Mouse (Mus musculus) B cell, adult 2 months (primary cell): ENCODE data around the gene Armc10.
"Not testable (repeated sequence)": the region's sequence is repeated elsewhere in the genome, so short reads cannot be mapped to it uniquely, and the experiment has no call there.

ENCODE experiments used
- DNase-seq, 2 experiments: peaks; one replicate each; pipeline ENCODE4 v3.0.0; 2022

Armc10 gene

DNA sequence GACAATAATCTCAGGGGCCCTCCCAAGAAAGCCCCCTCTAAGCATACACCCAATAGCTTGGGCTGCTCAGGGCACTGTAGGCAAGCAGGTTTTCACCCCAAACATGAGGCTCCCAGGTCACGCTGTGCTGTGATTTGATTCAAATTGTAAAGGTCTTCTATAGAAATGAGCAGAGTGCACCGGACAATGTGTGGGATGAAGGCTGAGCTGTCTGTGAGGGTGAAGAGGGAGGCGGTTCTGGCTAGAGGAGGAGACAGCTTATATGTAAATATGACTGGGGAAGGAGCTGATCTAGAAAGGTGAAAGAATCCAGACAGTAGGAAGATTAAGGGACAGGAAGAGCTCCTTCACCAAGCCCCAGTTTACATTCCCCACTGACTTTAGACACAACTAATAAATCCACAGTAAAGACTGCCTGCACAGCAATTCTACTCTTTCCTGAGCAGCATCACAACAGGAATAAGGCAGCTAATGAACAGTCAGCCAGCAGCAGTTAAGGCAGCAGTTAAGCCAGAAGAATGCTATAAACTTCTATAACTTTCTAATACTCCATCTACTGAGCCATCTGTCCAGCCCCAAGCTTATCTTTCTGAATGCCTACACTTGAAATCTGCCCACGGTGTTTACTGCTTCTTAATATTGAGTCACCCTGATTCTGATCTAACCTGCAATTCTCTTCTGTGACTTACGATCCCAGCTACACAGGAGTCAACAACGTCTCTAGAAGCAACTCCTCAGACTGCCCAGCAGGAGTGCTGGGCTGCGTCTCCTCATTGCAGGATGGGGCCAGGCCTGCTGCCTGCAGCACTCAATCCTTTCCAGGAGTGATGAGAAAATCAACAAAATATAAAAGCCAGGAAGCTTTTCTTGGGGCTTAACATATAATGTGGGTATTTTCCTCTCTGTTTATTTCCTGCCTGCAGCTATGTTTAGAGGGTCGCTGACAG, 21.9 kb downstream of the Armc10 start:
- DNase-seq: no peak

DNA sequence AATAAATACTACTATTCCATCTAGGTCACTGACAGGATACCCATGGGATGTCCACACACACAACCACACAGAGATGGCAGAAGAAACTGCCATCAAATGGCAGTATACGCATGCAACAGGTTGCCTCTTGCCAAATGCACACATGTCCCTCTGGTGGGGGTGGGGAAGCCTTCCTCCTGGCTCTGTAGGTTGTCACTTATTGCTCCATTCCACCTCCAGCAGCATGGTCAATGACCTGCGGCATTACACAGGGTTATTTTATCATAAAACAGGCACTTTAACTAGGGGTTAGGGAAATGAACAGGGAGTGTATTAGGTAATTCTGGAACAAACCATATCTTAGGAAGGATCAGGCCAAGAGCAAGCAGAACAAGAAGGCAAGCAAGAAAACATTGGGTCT, 23.7 kb downstream of the Armc10 start:
- DNase-seq: no peak

- peak; percentile 26 to 41 for DNase-seq
Measured at GRCm38 (mm10) chr5:21672812-21673635, 27.4 kb downstream of the Armc10 start.

GRCm38 (mm10) chr5:21673742-21674141, 28.1 kb downstream of the Armc10 start:
- no peak for DNase-seq

DNA sequence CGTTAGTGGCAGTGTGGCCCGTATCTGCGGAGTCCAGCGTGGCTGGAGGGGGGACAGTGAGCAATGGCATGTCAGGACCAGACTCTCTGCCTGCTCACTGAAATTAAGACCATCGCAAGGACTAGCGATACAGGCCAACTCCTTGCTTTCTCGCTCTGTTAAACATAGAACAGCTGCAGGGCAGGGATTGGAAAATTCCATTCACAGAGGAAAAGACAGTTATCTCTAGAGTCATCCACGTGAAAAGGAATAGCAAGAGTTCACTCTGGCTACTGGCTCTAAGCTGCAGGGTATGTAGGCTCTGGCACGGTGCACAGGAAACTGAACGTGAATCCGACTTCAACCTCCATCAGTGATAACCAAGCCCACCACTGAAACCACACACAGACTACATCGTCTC, 29.4 kb downstream of the Armc10 start:
- DNase-seq: no peak

- DNase-seq: no peak
Measured at GRCm38 (mm10) chr5:21675494-21675893, 29.9 kb downstream of the Armc10 start.

- DNase-seq: no peak
Measured at GRCm38 (mm10) chr5:21677939-21678338, 32.3 kb downstream of the Armc10 start.

- no peak for DNase-seq
Measured at GRCm38 (mm10) chr5:21678363-21678762, 32.8 kb downstream of the Armc10 start.

GRCm38 (mm10) chr5:21680029-21680428, 34.4 kb downstream of the Armc10 start:
- DNase-seq: no peak

DNA sequence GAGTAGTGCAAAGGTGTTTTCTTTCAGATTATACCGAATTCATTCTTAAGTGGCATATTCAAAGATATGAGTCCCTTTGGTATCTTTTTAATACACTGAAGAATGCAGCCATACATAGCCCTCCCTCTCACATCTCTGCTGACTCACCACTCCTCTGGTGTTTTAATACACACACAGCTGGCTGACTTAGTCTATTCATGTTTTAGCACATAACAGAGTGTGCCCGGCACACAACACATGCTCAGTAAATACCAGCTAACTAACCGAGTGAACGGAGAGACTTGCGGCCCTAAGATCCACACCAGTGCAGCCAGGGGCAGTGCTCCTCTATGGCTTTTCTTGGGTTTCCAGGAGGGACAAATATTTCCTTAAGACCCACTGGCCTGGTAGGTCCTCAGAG, 35.3 kb downstream of the Armc10 start:
- no peak for DNase-seq

GRCm38 (mm10) chr5:21683811-21684210, 38.2 kb downstream of the Armc10 start:
- DNase-seq: no peak

DNA sequence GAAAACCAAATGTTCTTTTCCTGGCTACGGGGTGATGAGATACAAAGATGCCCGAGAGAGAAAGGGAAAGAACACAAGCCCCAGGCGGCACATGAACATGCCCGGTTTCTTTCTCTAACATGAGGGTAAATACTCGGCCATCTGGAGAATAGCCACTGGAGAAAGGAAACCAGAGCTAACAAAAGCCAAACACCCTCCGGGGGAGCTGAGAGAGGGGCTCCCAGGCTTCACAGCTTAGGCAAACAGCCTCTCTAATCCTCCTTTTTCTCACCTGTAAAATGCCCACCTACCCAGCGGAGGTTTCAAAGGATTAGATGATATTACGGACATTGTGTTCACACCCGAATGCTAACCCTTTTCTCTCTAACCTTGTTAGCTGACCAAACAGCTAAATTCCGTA, 39.4 kb downstream of the Armc10 start:
- no peak for DNase-seq

DNA sequence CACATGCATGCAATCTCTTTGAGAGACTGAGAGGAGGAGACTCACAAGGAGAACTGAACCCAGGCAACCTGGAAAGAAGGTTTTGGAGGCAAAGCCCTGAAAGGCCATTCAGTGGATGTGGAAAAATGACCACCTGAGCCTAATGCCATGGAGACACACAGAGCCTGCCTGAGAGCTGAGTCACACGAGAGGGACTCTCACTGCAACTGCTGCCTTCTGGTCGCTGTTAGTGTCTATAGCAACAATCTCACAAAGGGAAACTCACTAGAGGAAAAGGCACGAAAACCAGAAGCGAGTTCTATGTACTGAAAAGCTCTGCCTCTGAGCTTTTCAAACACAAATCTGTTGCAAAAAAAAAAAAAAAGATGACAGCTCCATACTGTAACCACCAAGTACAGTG, 41.4 kb downstream of the Armc10 start:
- DNase-seq: no peak

- DNase-seq: no peak
Measured at GRCm38 (mm10) chr5:21692230-21692629, 46.6 kb downstream of the Armc10 start.

DNA sequence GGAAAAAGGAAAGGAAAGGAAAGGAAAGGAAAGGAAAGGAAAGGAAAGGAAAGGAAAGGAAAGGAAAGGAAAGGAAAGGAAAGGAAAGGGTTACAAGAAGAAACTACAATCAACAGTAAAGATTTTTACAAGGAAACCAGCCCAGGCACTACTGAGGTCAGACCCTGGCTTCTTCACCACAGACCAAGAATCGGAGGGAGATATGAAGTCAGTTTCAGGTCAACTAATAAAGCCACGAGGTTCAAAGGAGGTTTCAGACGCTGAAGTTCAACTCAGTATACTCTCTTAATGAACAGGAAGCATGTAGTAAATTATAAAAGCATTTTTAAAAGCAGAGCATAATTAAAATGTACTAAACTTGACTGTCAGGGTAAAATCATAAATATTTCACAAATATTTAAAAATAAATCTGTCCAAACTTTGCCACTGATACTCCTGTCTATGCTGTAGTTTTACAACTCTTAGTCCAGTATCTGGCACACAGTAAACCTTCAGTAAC, 47.8 kb downstream of the Armc10 start:
- no peak for DNase-seq

DNA sequence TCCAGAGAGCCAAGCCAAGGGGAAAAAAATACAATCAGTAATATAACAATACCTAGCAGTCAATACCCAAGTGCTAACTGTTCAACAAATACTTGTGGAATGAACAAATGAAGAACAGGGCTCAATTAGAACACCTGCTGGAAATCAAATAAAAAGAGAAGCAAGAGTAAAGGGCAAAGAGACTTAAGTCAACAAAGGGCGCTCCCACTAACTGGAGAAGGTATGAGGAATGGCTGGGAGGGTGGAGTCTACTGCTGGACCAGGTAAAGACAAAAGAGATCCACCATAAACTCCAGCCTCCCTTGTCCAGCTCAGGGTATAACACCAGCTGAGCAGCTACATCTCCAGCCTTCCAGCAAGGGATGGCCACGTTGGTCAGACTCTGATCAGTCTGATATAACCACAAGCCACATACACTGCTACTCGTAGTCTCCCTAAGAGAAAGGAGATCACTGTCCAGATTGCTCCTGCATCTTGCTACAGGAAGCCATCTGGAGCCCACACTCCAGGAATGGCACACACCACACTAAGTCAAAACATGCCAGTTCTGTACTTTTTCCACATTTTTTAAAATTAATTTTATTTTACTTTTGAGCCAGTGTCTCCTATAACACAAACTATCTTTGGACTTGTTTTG, 49.4 kb downstream of the Armc10 start:
- DNase-seq: no peak

DNA sequence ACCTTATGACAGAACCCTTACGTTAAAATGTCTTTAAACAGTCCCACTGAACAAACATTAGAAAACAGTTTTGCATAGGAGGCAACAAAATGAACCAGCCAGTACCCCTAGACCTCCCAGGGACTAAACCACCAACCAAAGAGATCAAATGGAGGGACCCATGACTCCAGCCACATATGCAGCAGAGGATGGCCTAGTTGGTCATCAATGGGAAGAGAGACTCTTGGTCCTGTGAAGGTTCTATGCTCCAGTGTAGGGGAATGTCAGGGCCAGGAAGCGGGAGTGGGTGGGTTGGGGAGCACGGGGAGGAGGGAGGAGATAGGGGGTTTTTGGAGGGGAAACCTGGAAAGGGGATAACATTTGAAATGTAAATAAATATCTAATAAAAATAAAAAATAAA, 53.9 kb downstream of the Armc10 start:
- DNase-seq: not testable (repeated sequence)

- DNase-seq: no peak
Measured at GRCm38 (mm10) chr5:21700272-21700821, 54.7 kb downstream of the Armc10 start.

DNA sequence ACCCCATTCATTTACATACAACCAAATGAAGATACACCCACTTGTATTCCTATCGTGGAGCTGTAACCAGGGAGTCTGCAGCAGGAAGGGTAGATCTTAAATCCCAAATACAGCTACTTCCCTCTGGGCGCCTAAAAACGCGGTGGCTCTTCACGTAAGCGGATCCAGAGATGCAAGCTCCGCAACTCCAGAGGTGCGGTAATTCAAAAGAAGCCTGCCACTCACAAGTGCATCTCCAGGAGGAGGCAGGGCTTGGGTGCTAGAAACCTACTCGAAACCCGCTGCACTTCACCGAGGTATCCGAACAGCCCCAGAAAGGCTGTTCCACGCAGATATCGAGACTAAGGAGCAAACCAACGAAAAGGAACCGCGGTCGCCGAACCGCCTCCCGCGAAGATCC, 55.3 kb downstream of the Armc10 start:
- DNase-seq: no peak

GRCm38 (mm10) chr5:21701351-21702008, 55.9 kb downstream of the Armc10 start, which contains the start of gene Napepld:
TSS of gene Napepld (minus strand) at chr5:21701396.
- peak; percentile 100 for DNase-seq

- no peak for DNase-seq
Measured at GRCm38 (mm10) chr5:21702009-21702364, 56.4 kb downstream of the Armc10 start.

GRCm38 (mm10) chr5:21702873-21703475, 57.4 kb downstream of the Armc10 start:
- DNase-seq: no peak
